Mouse (Mus musculus) MEL (cell line): Measurements from ENCODE around the gene Reps1. TPM values are rescaled to one million over a fixed set of nuclear protein-coding genes. Genes with fewer than 3 reads are reported as not detected.

Experiments used
- DNase-seq: peaks from one replicate; pipeline ENCODE4 v3.0.0; 2011; ENCODE audit warnings: low read depth, low spot score
- H3K27ac ChIP-seq: 2 replicates; pipeline ENCODE4 v1.5.1; 2012; ENCODE audit warnings: low read depth, mild to moderate bottlenecking, control low read depth, low read length, moderate library complexity; ENCODE audit not compliant: control insufficient read depth
- H3K27me3 ChIP-seq, 2 experiments: fragments of 150-350 bp in 1 of 2; sonication (generic) in 1 of 2; 2 replicates each; pipeline ENCODE4 v1.6.1; 2012; ENCODE audit warnings: low read length in 2 of 2, mild to moderate bottlenecking in 2 of 2, improper control_type of control experiment in 1 of 2, moderate library complexity in 1 of 2; ENCODE audit not compliant: insufficient read depth in 2 of 2, control insufficient read depth in 1 of 2
- H3K36me3 ChIP-seq, 2 experiments: 2 replicates each; pipeline ENCODE4 v1.6.1; 2012 to 2014; ENCODE audit warnings: low read length in 2 of 2, improper control_type of control experiment in 1 of 2, inconsistent platforms in 1 of 2, mild to moderate bottlenecking in 1 of 2; ENCODE audit not compliant: insufficient read depth in 2 of 2, control insufficient read depth in 1 of 2
- H3K4me1 ChIP-seq, 2 experiments: fragments of 150-350 bp in 1 of 2; sonication (generic) in 1 of 2; 2 replicates each; pipeline ENCODE4 v1.6.1; 2012; ENCODE audit warnings: low read length in 2 of 2, improper control_type of control experiment in 1 of 2, mild to moderate bottlenecking in 1 of 2; ENCODE audit not compliant: insufficient read depth in 2 of 2, control insufficient read depth in 1 of 2
- H3K4me3 ChIP-seq, 2 experiments: fragments of 150-350 bp in 1 of 2; sonication (generic) in 1 of 2; 2 replicates each; pipeline ENCODE4 v1.5.1; 2012; ENCODE audit warnings: low read depth in 2 of 2, low read length in 2 of 2, mild to moderate bottlenecking in 2 of 2, moderate library complexity in 2 of 2, control low read depth in 1 of 2, improper control_type of control experiment in 1 of 2; ENCODE audit not compliant: control insufficient read depth in 1 of 2, insufficient read depth in 1 of 2
- H3K79me2 ChIP-seq: 2 replicates; pipeline ENCODE4 v1.6.1; 2012; ENCODE audit warnings: mild to moderate bottlenecking, low read length, moderate library complexity; ENCODE audit not compliant: control insufficient read depth, poor library complexity, insufficient read depth
- H3K9ac ChIP-seq: 2 replicates; pipeline ENCODE4 v1.6.1; 2012; ENCODE audit warnings: low read depth, mild to moderate bottlenecking, control low read depth, low read length, moderate library complexity; ENCODE audit not compliant: control insufficient read depth, poor library complexity, severe bottlenecking
- H3K9me3 ChIP-seq: fragments of 150-350 bp; sonication (generic); replicated peaks from 2 replicates; pipeline ENCODE4 v1.6.1; 2012; ENCODE audit warnings: mild to moderate bottlenecking, low read length, improper control_type of control experiment, moderate library complexity; ENCODE audit not compliant: insufficient read depth
- E2F4 ChIP-seq: IDR thresholded peaks from 2 replicates; pipeline ENCODE4 v1.6.1; 2011; ENCODE audit warnings: low read depth, low read length, improper control_type of control experiment, borderline replicate concordance
- GATA1 ChIP-seq: IDR thresholded peaks from 2 replicates; pipeline ENCODE4 v1.6.1; 2011; ENCODE audit warnings: low read depth, low read length, improper control_type of control experiment
- HCFC1 ChIP-seq: IDR thresholded peaks from 2 replicates; pipeline ENCODE4 v1.6.1; 2012; ENCODE audit warnings: low read depth, mild to moderate bottlenecking, inconsistent platforms, low read length, improper control_type of control experiment, moderate library complexity
- KAT2A ChIP-seq: conservative IDR thresholded peaks from 2 replicates; pipeline ENCODE4 v1.6.1; 2012; ENCODE audit warnings: low read depth, low read length, improper control_type of control experiment, inconsistent platforms
- MAX ChIP-seq: IDR thresholded peaks from 2 replicates; pipeline ENCODE4 v1.6.1; 2011; ENCODE audit warnings: low read length, improper control_type of control experiment
- MXI1 ChIP-seq: IDR thresholded peaks from 2 replicates; pipeline ENCODE4 v1.6.1; 2011; ENCODE audit warnings: mild to moderate bottlenecking, low read depth, low read length, improper control_type of control experiment
- NELFE ChIP-seq: IDR thresholded peaks from 2 replicates; pipeline ENCODE4 v1.6.1; 2011; ENCODE audit warnings: low read depth, low read length, improper control_type of control experiment
- NRF1 ChIP-seq: IDR thresholded peaks from 2 replicates; pipeline ENCODE4 v1.6.1; 2014; ENCODE audit warnings: low read depth, mild to moderate bottlenecking, inconsistent platforms, low read length, improper control_type of control experiment, moderate library complexity; ENCODE audit not compliant: poor library complexity, insufficient read depth, severe bottlenecking
- POLR2AphosphoS2 ChIP-seq: IDR thresholded peaks from 2 replicates; pipeline ENCODE4 v1.6.1; 2011; ENCODE audit warnings: low read length, improper control_type of control experiment
- RCOR1 ChIP-seq: IDR thresholded peaks from 2 replicates; pipeline ENCODE4 v1.6.1; 2012; ENCODE audit warnings: low read depth, mild to moderate bottlenecking, inconsistent platforms, low read length, improper control_type of control experiment
- SMC3 ChIP-seq: IDR thresholded peaks from 2 replicates; pipeline ENCODE4 v1.6.1; 2011; ENCODE audit warnings: low read depth, low read length, improper control_type of control experiment
- TAL1 ChIP-seq: IDR thresholded peaks from 2 replicates; pipeline ENCODE4 v1.6.1; 2012; ENCODE audit warnings: mild to moderate bottlenecking, inconsistent platforms, low read length, moderate library complexity, mixed read lengths
- TCF12 ChIP-seq: IDR thresholded peaks from 2 replicates; pipeline ENCODE4 v1.6.1; 2014; ENCODE audit warnings: low read depth, mild to moderate bottlenecking, inconsistent platforms, low read length, improper control_type of control experiment, moderate library complexity
- ZC3H11A ChIP-seq: IDR thresholded peaks from 2 replicates; pipeline ENCODE4 v1.6.1; 2012; ENCODE audit warnings: low read depth, mild to moderate bottlenecking, inconsistent platforms, low read length, improper control_type of control experiment
- ZKSCAN1 ChIP-seq: IDR thresholded peaks from 2 replicates; pipeline ENCODE4 v1.6.1; 2012; ENCODE audit warnings: low read depth, mild to moderate bottlenecking, inconsistent platforms, low read length, improper control_type of control experiment, moderate library complexity
- ZNF384 ChIP-seq: IDR thresholded peaks from 2 replicates; pipeline ENCODE4 v1.6.1; 2012; ENCODE audit warnings: low read depth, mild to moderate bottlenecking, inconsistent platforms, low read length, improper control_type of control experiment
- polyA plus RNA-seq, 2 experiments: library from polyadenylated mRNA; stranded (reverse) in 1 of 2; unstranded in 1 of 2; fragments of >175 nt in 1 of 2; fragments of >200 nt in 1 of 2; gene quantifications; 2 replicates each; pipeline versions ENCODE4 v1.2.1 to v1.2.4; 2012; ENCODE audit warnings: low replicate concordance in 2 of 2, low read depth in 1 of 2; ENCODE audit not compliant: insufficient read length in 2 of 2, insufficient read depth in 1 of 2, missing spikeins in 1 of 2
- total RNA-seq: library from RNA; depleted of rRNA; stranded (reverse); fragments of 300-350 nt; gene quantifications from 2 replicates; pipeline ENCODE4 v1.2.3, GENCODE M21; 2012

Gene Reps1
- total and polyA plus RNA-seq, 3 experiments = 40.0 to 80.3 TPM; not detected in 1

DNA sequence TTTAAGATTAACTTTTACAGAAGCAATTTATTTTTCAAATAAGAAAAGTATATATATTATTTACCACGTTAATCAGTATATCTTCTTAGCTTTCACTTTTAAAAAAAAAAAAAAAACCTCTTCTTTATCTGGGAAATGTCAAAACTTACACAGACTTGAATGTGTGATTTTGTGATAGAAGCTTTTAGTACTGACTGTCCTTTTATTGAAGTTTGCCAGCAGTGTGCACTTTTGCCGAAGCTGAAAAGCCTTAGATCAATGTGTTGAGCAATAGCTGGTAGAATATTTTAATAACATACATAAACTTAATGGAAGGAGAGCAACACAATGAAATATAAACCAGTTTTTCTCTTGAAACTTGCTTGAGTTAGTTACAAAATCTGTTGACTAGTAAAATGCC, 5.1 kb downstream of the Reps1 start:
- Histone ChIP-seq H3K4me1 (peaks cover 10 to 29% of the 10 kb centered on the region in 2 experiments), H3K9ac (no peak overlapping the region), H3K4me3 (no peak overlapping the region), H3K79me2 (peaks cover 72% of the 10 kb centered on the region), H3K36me3 (peaks cover 0 to 36% of the 10 kb centered on the region in 2 experiments; a peak in 2 of 4 replicates), H3K9me3 (no peaks in the 10 kb centered on the region)
- no peak for DNase-seq
- TF ChIP-seq ZNF384 = peak; percentile 59
- no peak for TF ChIP-seq POLR2AphosphoS2
- TF ChIP-seq, all 39 proteins: peak for 1
- Histone ChIP-seq H3K27me3 (no peaks in the 10 kb centered on the region), H3K27ac (no peak overlapping the region)

GRCm38 (mm10) chr10:18061533-18061932, 5.9 kb downstream of the Reps1 start:
- H3K36me3 ChIP-seq = peaks cover 0 to 39% of the 10 kb centered on the region in 2 experiments; a peak in 2 of 4 replicates
- peaks cover 73% of the 10 kb centered on the region for H3K79me2 ChIP-seq
- TF ChIP-seq TAL1 = no peak
- no peak for TF ChIP-seq KAT2A
- no peak for TF ChIP-seq MAX
- no peak for TF ChIP-seq E2F4
- TF ChIP-seq ZC3H11A = no peak
- no peak for TF ChIP-seq RCOR1
- TF ChIP-seq TCF12 = no peak
- TF ChIP-seq GATA1 = no peak
- no peak for TF ChIP-seq NRF1
- TF ChIP-seq ZKSCAN1 = no peak
- TF ChIP-seq MXI1 = no peak
- TF ChIP-seq HCFC1 = no peak
- TF ChIP-seq NELFE = no peak
- no peak for TF ChIP-seq SMC3
- H3K27ac ChIP-seq = no peak overlapping the region
- DNase-seq = no peak
- H3K4me3 ChIP-seq = no peak overlapping the region
- peaks cover 10 to 32% of the 10 kb centered on the region in 2 experiments for H3K4me1 ChIP-seq
- no peak overlapping the region for H3K9ac ChIP-seq
- no peaks in the 10 kb centered on the region for H3K27me3 ChIP-seq
- H3K9me3 ChIP-seq = no peaks in the 10 kb centered on the region
